Mouse (Mus musculus): ENCODE data around the gene Tbx21. TPM values are rescaled to one million over a fixed set of nuclear protein-coding genes. Genes with fewer than 3 reads are reported as not detected.

The Tbx21 gene
- polyA plus RNA-seq, 1 experiment from 2014 or later, result 0.15 TPM

Small RNA genes within 50 kb of the gene (microRNA-seq; reads per million reads assigned to microRNA genes)
- gene Mir7235 (not detected), gene Mir8103 (2.2 reads per million)

Other genes with a start within 250 kb of the Tbx21 start
- 36.9 and 38.8 TPM in 2 replicates for gene Cdk5rap3, start 198.8 kb downstream of the Tbx21 start, polyA plus RNA-seq (2015; fragmentation: Nextera tagmentation; extraction: Ambion mirVana)
- 4.8 and 7.1 TPM in 2 replicates for gene Prr15l, start 187.2 kb downstream of the Tbx21 start, polyA plus RNA-seq (2015; fragmentation: Nextera tagmentation; extraction: Ambion mirVana)
- 688 and 719 TPM in 2 replicates for gene Pnpo, start 171.3 kb downstream of the Tbx21 start, polyA plus RNA-seq (2015; fragmentation: Nextera tagmentation; extraction: Ambion mirVana)
- gene Sp2, start 132.4 kb downstream of the Tbx21 start, polyA plus RNA-seq (2015; fragmentation: Nextera tagmentation; extraction: Ambion mirVana), result 15.8 and 18.6 TPM in 2 replicates
- gene Sp6, start 101.9 kb downstream of the Tbx21 start, polyA plus RNA-seq (2015; fragmentation: Nextera tagmentation; extraction: Ambion mirVana), result not detected in 2 replicates
- 11.1 and 12.2 TPM in 2 replicates for gene Scrn2, start 85.4 kb downstream of the Tbx21 start, polyA plus RNA-seq (2015; fragmentation: Nextera tagmentation; extraction: Ambion mirVana)
- gene Lrrc46, start 73.9 kb downstream of the Tbx21 start, polyA plus RNA-seq (2015; fragmentation: Nextera tagmentation; extraction: Ambion mirVana), result 0.40 and 0.41 TPM in 2 replicates
- 28.8 and 33.5 TPM in 2 replicates for gene Mrpl10, start 73.8 kb downstream of the Tbx21 start, polyA plus RNA-seq (2015; fragmentation: Nextera tagmentation; extraction: Ambion mirVana)
- 2.6 and 3.6 TPM in 2 replicates for gene Osbpl7, start 64.7 kb downstream of the Tbx21 start, polyA plus RNA-seq (2015; fragmentation: Nextera tagmentation; extraction: Ambion mirVana)
- 0.84 and 1.1 TPM in 2 replicates for gene Tbkbp1, start 36.2 kb upstream of the Tbx21 start, polyA plus RNA-seq (2015; fragmentation: Nextera tagmentation; extraction: Ambion mirVana)
- 14.5 and 15.9 TPM in 2 replicates for gene Kpnb1, start 72.5 kb upstream of the Tbx21 start, polyA plus RNA-seq (2015; fragmentation: Nextera tagmentation; extraction: Ambion mirVana)
- 20.7 and 23.4 TPM in 2 replicates for gene Npepps, start 165.3 kb upstream of the Tbx21 start, polyA plus RNA-seq (2015; fragmentation: Nextera tagmentation; extraction: Ambion mirVana)
- 21.2 and 25.6 TPM in 2 replicates for gene Mrpl45, start 200.4 kb upstream of the Tbx21 start, polyA plus RNA-seq (2015; fragmentation: Nextera tagmentation; extraction: Ambion mirVana)
- not detected in 2 replicates for gene Gpr179, start 236.7 kb upstream of the Tbx21 start, polyA plus RNA-seq (2015; fragmentation: Nextera tagmentation; extraction: Ambion mirVana)
- gene Socs7, start 247.2 kb upstream of the Tbx21 start, polyA plus RNA-seq (2015; fragmentation: Nextera tagmentation; extraction: Ambion mirVana), result 1.0 and 1.1 TPM in 2 replicates

Data from liver, embryonic 16.5 days (tissue).